Mouse (Mus musculus) neural tube, embryonic 11.5 days (tissue): ENCODE results near the gene Olfr1197. TPM values are rescaled to one million over a fixed set of nuclear protein-coding genes. Genes with fewer than 3 reads are reported as not detected.

Source experiments
- ATAC-seq: fragments of 200-750 bp; cut with Nextera tagmentation; 2 replicates; pipeline ENCODE4 v1.8.0; 2017; ENCODE audit warnings: moderate number of reproducible peaks, mild to moderate bottlenecking, moderate TSS enrichment, moderate library complexity; ENCODE audit not compliant: insufficient read depth, low FRiP score, low TSS enrichment
- DNase-seq: peaks from one replicate; pipeline ENCODE4 v3.0.0-alpha.2; 2015; ENCODE audit warnings: low spot score
- H3K27ac ChIP-seq: fragments of 300-500 bp; sonication (generic); 2 replicates; pipeline ENCODE4 v1.5.1; 2014; ENCODE audit warnings: low read depth, mild to moderate bottlenecking, low read length
- H3K27me3 ChIP-seq: fragments of 300-500 bp; sonication (generic); 2 replicates; pipeline ENCODE4 v1.6.1; 2014; ENCODE audit warnings: mild to moderate bottlenecking, low read length, mixed read lengths; ENCODE audit not compliant: control insufficient read depth, insufficient read depth
- H3K36me3 ChIP-seq: fragments of 300-500 bp; sonication (generic); 2 replicates; pipeline ENCODE4 v1.6.1; 2014; ENCODE audit warnings: mild to moderate bottlenecking, low read length, moderate library complexity, mixed read lengths; ENCODE audit not compliant: control insufficient read depth, insufficient read depth
- H3K4me1 ChIP-seq: fragments of 300-500 bp; sonication (generic); 2 replicates; pipeline ENCODE4 v1.6.1; 2014; ENCODE audit warnings: low read length, mixed read lengths; ENCODE audit not compliant: control insufficient read depth, insufficient read depth
- H3K4me2 ChIP-seq: fragments of 300-500 bp; sonication (generic); 2 replicates; pipeline ENCODE4 v1.6.1; 2014; ENCODE audit warnings: low read depth, mild to moderate bottlenecking, moderate library complexity
- H3K4me3 ChIP-seq: fragments of 300-500 bp; sonication (generic); 2 replicates; pipeline ENCODE4 v1.5.1; 2014; ENCODE audit warnings: low read depth, low read length
- H3K9ac ChIP-seq: fragments of 300-500 bp; sonication (generic); 2 replicates; pipeline ENCODE4 v1.6.1; 2014; ENCODE audit warnings: mild to moderate bottlenecking, low read length
- H3K9me3 ChIP-seq: fragments of 300-500 bp; sonication (generic); 2 replicates; pipeline ENCODE4 v1.6.1; 2016; ENCODE audit warnings: low read length; ENCODE audit not compliant: control insufficient read depth
- WGBS: fragments of 180-500 bp; shearing (Covaris S2); extraction: QIAGEN DNeasy Blood & Tissue Kit; methylation state at CpG from one replicate; pipeline ENCODE4 v1.1.7; 2014; 5-methylcytosine and 5-hydroxymethylcytosine counted together
- polyA plus RNA-seq: library from polyadenylated mRNA; unstranded; fragments of >200 nt; fragmentation: Nextera tagmentation; extraction: Ambion mirVana; gene quantifications from 2 replicates; pipeline ENCODE4 v1.2.1, GENCODE M21; 2014

The Olfr1197 gene
- polyA plus RNA-seq, result not detected in 2 replicates

- Histone ChIP-seq H3K4me3 (no peak within 1 kb of the TSS), H3K4me1 (no peaks in the 10 kb centered on the region), H3K9me3 (no peaks in the 10 kb centered on the region), H3K27me3 (no peaks in the 10 kb centered on the region), H3K36me3 (no peaks in the 10 kb centered on the region), H3K4me2 (no peak within 1 kb of the TSS), H3K9ac (no peak within 1 kb of the TSS), H3K27ac (no peak within 1 kb of the TSS)
- ATAC-seq (no peak), DNase-seq (no peak)
- WGBS, result 84% methylated on average over 1 of the region's 1 CpGs
Measured at GRCm38 (mm10) chr2:88732266-88732665, at the start of gene Olfr1197. Gene Olfr1197, minus strand, starts transcription at chr2:88732366.

DNA sequence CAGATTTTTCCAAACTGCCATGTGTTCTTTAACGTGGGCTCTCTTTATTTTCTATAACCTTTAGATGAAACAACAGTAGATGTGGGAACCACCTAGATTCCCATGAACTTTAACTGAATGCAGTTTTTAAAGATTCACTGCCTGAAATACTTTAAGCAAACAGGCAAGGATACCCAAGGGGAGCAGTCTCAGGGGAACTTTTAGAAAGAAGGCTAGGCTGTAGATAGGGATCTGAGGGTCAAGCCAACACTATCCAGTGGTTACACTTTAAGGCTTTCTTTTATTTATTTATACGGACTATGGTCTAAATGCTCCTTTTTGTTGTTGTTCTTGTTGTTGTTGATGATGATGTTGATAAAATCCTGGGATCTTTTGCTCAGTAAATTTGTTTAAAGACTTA lies 38.2 kb upstream of the Olfr1197 start, which contains the start of gene Olfr1200:
TSS of gene Olfr1200 (minus strand) at position 101 of the 400 bp plus-strand sequence.
- DNase-seq, result no peak
- WGBS, result 92% methylated on average over 2 of the region's 2 CpGs
- H3K9me3 ChIP-seq, result no peaks in the 10 kb centered on the region

GRCm38 (mm10) chr2:88760369-88760768 lies 28.2 kb upstream of the Olfr1197 start, which contains the start of gene Olfr1199:
Gene Olfr1199, minus strand, starts transcription at chr2:88760469.
- Histone ChIP-seq H3K27ac (no peak within 1 kb of the TSS), H3K9ac (no peak within 1 kb of the TSS), H3K4me2 (no peak within 1 kb of the TSS), H3K4me3 (no peak within 1 kb of the TSS), H3K27me3 (no peaks in the 10 kb centered on the region), H3K36me3 (no peaks in the 10 kb centered on the region), H3K9me3 (no peaks in the 10 kb centered on the region), H3K4me1 (no peaks in the 10 kb centered on the region)
- no peak for ATAC-seq
- no peak for DNase-seq
- WGBS, result 90% methylated on average over 2 of the region's 2 CpGs

More for the DNA sequence above, 38.2 kb upstream of the Olfr1197 start, which contains the start of gene Olfr1200:
- Histone ChIP-seq H3K4me3 (no peak within 1 kb of the TSS), H3K9ac (no peak within 1 kb of the TSS), H3K4me2 (no peak within 1 kb of the TSS), H3K27me3 (no peaks in the 10 kb centered on the region), H3K27ac (no peak within 1 kb of the TSS), H3K36me3 (no peaks in the 10 kb centered on the region), H3K4me1 (no peaks in the 10 kb centered on the region)
- ATAC-seq, result no peak

- WGBS, result 88% methylated on average over 2 of the region's 2 CpGs
- Histone ChIP-seq H3K4me1 (no peaks in the 10 kb centered on the region), H3K27me3 (no peaks in the 10 kb centered on the region), H3K36me3 (no peaks in the 10 kb centered on the region), H3K4me3 (no peak within 1 kb of the TSS), H3K9me3 (no peaks in the 10 kb centered on the region), H3K9ac (no peak within 1 kb of the TSS), H3K4me2 (no peak within 1 kb of the TSS), H3K27ac (no peak within 1 kb of the TSS)
- ATAC-seq, result no peak
- DNase-seq, result no peak
Measured at GRCm38 (mm10) chr2:88751270-88751669, 19.1 kb upstream of the Olfr1197 start, which contains the start of gene Olfr1198. Gene Olfr1198, minus strand, starts transcription at chr2:88751370.

DNA sequence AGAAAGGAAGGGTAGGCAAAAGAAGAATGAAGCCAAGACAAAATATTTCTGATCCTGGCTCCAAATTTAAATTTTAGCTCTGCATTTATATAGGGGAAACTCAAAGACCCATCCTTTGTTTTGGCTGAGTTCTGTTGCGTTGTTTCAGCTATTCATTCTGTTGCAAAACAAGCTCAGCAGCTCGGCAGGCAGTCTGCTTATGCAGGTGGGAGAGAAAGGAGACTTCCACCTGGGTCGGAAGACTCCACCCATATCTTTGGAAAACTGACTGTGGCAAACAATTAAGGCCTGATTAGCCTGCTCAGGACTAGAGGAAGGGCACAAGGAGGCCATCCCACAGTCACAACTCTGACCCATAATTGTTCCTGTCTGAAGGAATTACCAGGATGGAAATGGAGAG lies 11.2 kb upstream of the Olfr1197 start:
- Histone ChIP-seq H3K4me3 (no peak overlapping the region), H3K36me3 (no peaks in the 10 kb centered on the region), H3K9me3 (no peaks in the 10 kb centered on the region), H3K4me2 (no peak overlapping the region), H3K27me3 (no peaks in the 10 kb centered on the region), H3K4me1 (no peaks in the 10 kb centered on the region), H3K27ac (no peak overlapping the region), H3K9ac (no peak overlapping the region)
- no peak for DNase-seq
- no peak for ATAC-seq
- WGBS, result 77% methylated on average over 3 of the region's 3 CpGs

DNA sequence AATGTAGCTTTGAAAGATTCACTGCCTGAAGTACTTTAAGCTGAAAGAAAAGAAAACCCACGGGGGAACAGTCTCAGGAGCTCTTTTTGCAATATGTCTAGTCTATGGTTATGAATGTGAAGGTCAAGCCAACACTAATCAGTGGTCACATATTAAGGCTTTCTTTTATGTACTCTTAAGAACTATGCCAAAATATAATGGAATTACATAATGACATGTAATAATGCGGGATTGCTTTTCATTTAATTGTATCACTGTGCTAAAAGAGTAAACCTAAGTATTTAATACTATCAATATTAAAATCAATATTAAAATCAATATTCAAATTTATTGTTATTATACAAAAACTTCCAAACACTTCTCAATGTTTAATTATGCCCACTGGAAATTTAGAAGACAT lies 27.7 kb downstream of the Olfr1197 start, which contains the start of gene Olfr1196:
TSS of gene Olfr1196 (minus strand) at position 101 of the 400 bp plus-strand sequence.
- 88% methylated on average over 2 of the region's 2 CpGs for WGBS
- no peak within 1 kb of the TSS for H3K4me2 ChIP-seq
- H3K4me1 ChIP-seq, result no peaks in the 10 kb centered on the region
- no peaks in the 10 kb centered on the region for H3K36me3 ChIP-seq
- DNase-seq (no peak), ATAC-seq (no peak)
- no peak within 1 kb of the TSS for H3K4me3 ChIP-seq
- no peaks in the 10 kb centered on the region for H3K9me3 ChIP-seq
- no peaks in the 10 kb centered on the region for H3K27me3 ChIP-seq
- no peak within 1 kb of the TSS for H3K27ac ChIP-seq
- no peak within 1 kb of the TSS for H3K9ac ChIP-seq

DNA sequence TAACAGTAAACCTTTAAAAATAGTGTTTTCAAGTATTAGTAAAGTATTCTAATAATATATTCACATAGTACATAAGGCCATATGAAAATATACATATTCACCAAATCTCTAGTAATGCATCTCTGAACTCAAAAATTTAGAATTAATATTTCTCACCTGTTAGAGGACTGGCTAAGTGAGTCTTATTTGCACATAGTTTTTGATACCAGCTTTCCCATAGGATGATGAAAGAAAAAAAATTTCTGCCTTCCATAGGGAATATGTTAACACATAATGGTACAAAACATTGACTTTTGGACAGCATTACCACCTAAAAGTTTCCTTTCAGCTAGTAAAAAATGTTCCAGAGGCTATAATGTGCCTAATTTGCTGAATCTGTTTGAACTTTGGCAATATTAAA lies 43.1 kb downstream of the Olfr1197 start, which contains the start of gene Olfr1195:
TSS of gene Olfr1195 (minus strand) at position 101 of the 400 bp plus-strand sequence.
- Histone ChIP-seq H3K4me1 (no peaks in the 10 kb centered on the region), H3K9ac (no peak within 1 kb of the TSS), H3K4me3 (no peak within 1 kb of the TSS), H3K27me3 (no peaks in the 10 kb centered on the region), H3K4me2 (no peak within 1 kb of the TSS), H3K27ac (no peak within 1 kb of the TSS), H3K36me3 (no peaks in the 10 kb centered on the region), H3K9me3 (no peaks in the 10 kb centered on the region)
- ATAC-seq, result no peak
- DNase-seq, result no peak

Other genes with a start within 250 kb of the Olfr1197 start
- gene Olfr1184, start 248.8 kb downstream of the Olfr1197 start, polyA plus RNA-seq, result not detected in 2 replicates
- gene Olfr1185-ps1, start 239.0 kb downstream of the Olfr1197 start, polyA plus RNA-seq, result not detected in 2 replicates
- not detected in 2 replicates for gene Olfr1186, start 213.8 kb downstream of the Olfr1197 start, polyA plus RNA-seq
- gene Olfr1188, start 175.4 kb downstream of the Olfr1197 start, polyA plus RNA-seq, result not detected in 2 replicates
- not detected in 2 replicates for gene Olfr1189, start 145.9 kb downstream of the Olfr1197 start, polyA plus RNA-seq
- not detected in 2 replicates for gene Olfr1191-ps1, start 91.8 kb downstream of the Olfr1197 start, polyA plus RNA-seq
- gene Olfr1192-ps1, start 83.9 kb downstream of the Olfr1197 start, polyA plus RNA-seq, result not detected in 2 replicates
- not detected in 2 replicates for gene Olfr1193, start 56.7 kb downstream of the Olfr1197 start, polyA plus RNA-seq
- gene Olfr1195, start 43.2 kb downstream of the Olfr1197 start, polyA plus RNA-seq, result not detected in 2 replicates
- gene Olfr1196, start 27.8 kb downstream of the Olfr1197 start, polyA plus RNA-seq, result not detected in 2 replicates
- not detected in 2 replicates for gene Olfr1198, start 19.0 kb upstream of the Olfr1197 start, polyA plus RNA-seq
- gene Olfr1199, start 28.1 kb upstream of the Olfr1197 start, polyA plus RNA-seq, result not detected in 2 replicates
- not detected in 2 replicates for gene Olfr1200, start 38.1 kb upstream of the Olfr1197 start, polyA plus RNA-seq
- gene Olfr1201, start 60.7 kb upstream of the Olfr1197 start, polyA plus RNA-seq, result not detected in 2 replicates
- gene Olfr1202, start 82.1 kb upstream of the Olfr1197 start, polyA plus RNA-seq, result not detected in 2 replicates
- gene Olfr1205, start 97.4 kb upstream of the Olfr1197 start, polyA plus RNA-seq, result not detected in 2 replicates
- gene Olfr1204, start 116.9 kb upstream of the Olfr1197 start, polyA plus RNA-seq, result not detected in 2 replicates
- not detected in 2 replicates for gene Olfr1206, start 130.9 kb upstream of the Olfr1197 start, polyA plus RNA-seq
- not detected in 2 replicates for gene Olfr1208, start 169.9 kb upstream of the Olfr1197 start, polyA plus RNA-seq
- not detected in 2 replicates for gene Olfr1209, start 182.8 kb upstream of the Olfr1197 start, polyA plus RNA-seq
- not detected in 2 replicates for gene Olfr1211, start 205.7 kb upstream of the Olfr1197 start, polyA plus RNA-seq
- gene Olfr1212, start 221.6 kb upstream of the Olfr1197 start, polyA plus RNA-seq, result not detected in 2 replicates
- gene Gm13762, start 247.9 kb upstream of the Olfr1197 start, polyA plus RNA-seq, result not detected in 2 replicates